Mouse (Mus musculus) forebrain, embryonic 16.5 days (tissue): Measurements from ENCODE around the gene Isy1. TPM values are rescaled to one million over a fixed set of nuclear protein-coding genes. Genes with fewer than 3 reads are reported as not detected.

Source experiments
- ATAC-seq: fragments of 200-750 bp; cut with Nextera tagmentation; 2 replicates; pipeline ENCODE4 v1.8.0; 2017; ENCODE audit warnings: mild to moderate bottlenecking, moderate library complexity
- H3K27ac ChIP-seq: fragments of 300-500 bp; sonication (generic); 2 replicates; pipeline ENCODE4 v1.5.1; 2014; ENCODE audit warnings: low read length, control low read depth
- H3K27me3 ChIP-seq: fragments of 300-500 bp; sonication (generic); replicated peaks from 2 replicates; pipeline ENCODE4 v1.6.1; 2014; ENCODE audit warnings: low read length; ENCODE audit not compliant: control insufficient read depth, insufficient read depth
- H3K36me3 ChIP-seq: fragments of 300-500 bp; sonication (generic); 2 replicates; pipeline ENCODE4 v1.6.1; 2014; ENCODE audit not compliant: control insufficient read depth, insufficient read depth
- H3K4me1 ChIP-seq: fragments of 300-500 bp; sonication (generic); replicated peaks from 2 replicates; pipeline ENCODE4 v1.6.1; 2014; ENCODE audit warnings: low read length; ENCODE audit not compliant: control insufficient read depth, insufficient read depth
- H3K4me2 ChIP-seq: fragments of 300-500 bp; sonication (generic); 2 replicates; pipeline ENCODE4 v1.6.1; 2014; ENCODE audit warnings: mild to moderate bottlenecking, low read length, control low read depth
- H3K4me3 ChIP-seq: fragments of 300-500 bp; sonication (generic); replicated peaks from 2 replicates; pipeline ENCODE4 v1.5.1; 2014; ENCODE audit warnings: mild to moderate bottlenecking, low read length, control low read depth
- H3K9ac ChIP-seq: fragments of 300-500 bp; sonication (generic); replicated peaks from 2 replicates; pipeline ENCODE4 v1.6.1; 2014; ENCODE audit warnings: low read depth, low read length, control low read depth
- H3K9me3 ChIP-seq: fragments of 300-500 bp; sonication (generic); 2 replicates; pipeline ENCODE4 v1.6.1; 2016; ENCODE audit warnings: low read length; ENCODE audit not compliant: control insufficient read depth
- WGBS: fragments of 180-500 bp; shearing (Covaris S2); extraction: QIAGEN DNeasy Blood & Tissue Kit; methylation state at CpG from one replicate; pipeline ENCODE4 v1.1.7; 2014; 5-methylcytosine and 5-hydroxymethylcytosine counted together
- polyA plus RNA-seq: library from polyadenylated mRNA; unstranded; fragments of >200 nt; fragmentation: Nextera tagmentation; extraction: Ambion mirVana; gene quantifications from 2 replicates; pipeline ENCODE4 v1.2.1, GENCODE M21; 2015

Gene Isy1
- polyA plus RNA-seq, 1 experiment from 2014 or later: 30.2 TPM

- 67% methylated on average over 3 of the region's 3 CpGs for WGBS
- no peak for ATAC-seq
- H3K9ac ChIP-seq: no peak overlapping the region
These were observed 30.1 kb downstream of the Isy1 start for GRCm38 (mm10) chr6:87808521-87808920.

GRCm38 (mm10) chr6:87807735-87808440 lies 30.7 kb downstream of the Isy1 start:
- WGBS: 88% methylated on average over 4 of the region's 4 CpGs
- Histone ChIP-seq H3K36me3 (no peaks in the 10 kb centered on the region), H3K4me2 (no peak overlapping the region), H3K4me1 (peaks cover 14% of the 10 kb centered on the region), H3K9me3 (no peaks in the 10 kb centered on the region), H3K4me3 (no peak overlapping the region), H3K27me3 (no peaks in the 10 kb centered on the region), H3K27ac (no peak overlapping the region), H3K9ac (no peak overlapping the region)
- no peak for ATAC-seq

More at GRCm38 (mm10) chr6:87808521-87808920, 30.1 kb downstream of the Isy1 start:
- H3K4me2 ChIP-seq: no peak overlapping the region
- H3K36me3 ChIP-seq: no peaks in the 10 kb centered on the region
- no peaks in the 10 kb centered on the region for H3K27me3 ChIP-seq
- H3K27ac ChIP-seq: no peak overlapping the region
- H3K4me1 ChIP-seq: peaks cover 14% of the 10 kb centered on the region
- no peaks in the 10 kb centered on the region for H3K9me3 ChIP-seq
- no peak overlapping the region for H3K4me3 ChIP-seq

- H3K27ac ChIP-seq: no peak overlapping the region
- H3K4me3 ChIP-seq: no peak overlapping the region
- peaks cover 9% of the 10 kb centered on the region for H3K4me1 ChIP-seq
- no peak overlapping the region for H3K9ac ChIP-seq
- H3K36me3 ChIP-seq: no peaks in the 10 kb centered on the region
- no peak for ATAC-seq
- no peaks in the 10 kb centered on the region for H3K27me3 ChIP-seq
- H3K9me3 ChIP-seq: no peaks in the 10 kb centered on the region
- WGBS: 49% methylated on average over 2 of the region's 2 CpGs
- H3K4me2 ChIP-seq: no peak overlapping the region
These were observed 31.7 kb downstream of the Isy1 start for GRCm38 (mm10) chr6:87806857-87807256.

- Histone ChIP-seq H3K4me3 (no peak overlapping the region), H3K4me1 (peaks cover 8% of the 10 kb centered on the region), H3K9ac (no peak overlapping the region), H3K9me3 (no peaks in the 10 kb centered on the region), H3K4me2 (no peak overlapping the region), H3K36me3 (no peaks in the 10 kb centered on the region), H3K27me3 (no peaks in the 10 kb centered on the region), H3K27ac (no peak overlapping the region)
- no peak for ATAC-seq
- 93% methylated on average over 2 of the region's 2 CpGs for WGBS
These were observed 32.6 kb downstream of the Isy1 start for GRCm38 (mm10) chr6:87806028-87806427.

GRCm38 (mm10) chr6:87805448-87805847 lies 33.1 kb downstream of the Isy1 start:
- H3K27me3 ChIP-seq: no peaks in the 10 kb centered on the region
- no peak for ATAC-seq
- H3K9ac ChIP-seq: no peak overlapping the region
- no peaks in the 10 kb centered on the region for H3K9me3 ChIP-seq
- H3K36me3 ChIP-seq: no peaks in the 10 kb centered on the region
- no peak overlapping the region for H3K27ac ChIP-seq
- no peak overlapping the region for H3K4me3 ChIP-seq
- H3K4me2 ChIP-seq: no peak overlapping the region
- WGBS: 91% methylated on average over 7 of the region's 7 CpGs
- H3K4me1 ChIP-seq: peaks cover 2% of the 10 kb centered on the region; the same call in 1 of the 2 replicates

- no peak overlapping the region for H3K27ac ChIP-seq
- H3K4me3 ChIP-seq: no peak overlapping the region
- no peaks in the 10 kb centered on the region for H3K9me3 ChIP-seq
- H3K4me2 ChIP-seq: no peak overlapping the region
- ATAC-seq: no peak
- 78% methylated on average over 7 of the region's 7 CpGs for WGBS
- no peaks in the 10 kb centered on the region for H3K36me3 ChIP-seq
- H3K9ac ChIP-seq: no peak overlapping the region
- no peaks in the 10 kb centered on the region for H3K27me3 ChIP-seq
- H3K4me1 ChIP-seq: no peaks in the 10 kb centered on the region
These were observed 33.7 kb downstream of the Isy1 start for GRCm38 (mm10) chr6:87804886-87805285.

- Histone ChIP-seq H3K4me3 (no peak overlapping the region), H3K27me3 (no peaks in the 10 kb centered on the region), H3K9ac (no peak overlapping the region), H3K27ac (no peak overlapping the region), H3K4me1 (no peaks in the 10 kb centered on the region), H3K4me2 (no peak overlapping the region), H3K9me3 (no peaks in the 10 kb centered on the region), H3K36me3 (no peaks in the 10 kb centered on the region)
- WGBS: 88% methylated on average over 1 of the region's 1 CpGs
- ATAC-seq: no peak
These were observed 34.6 kb downstream of the Isy1 start for GRCm38 (mm10) chr6:87804036-87804435.

- Histone ChIP-seq H3K36me3 (no peaks in the 10 kb centered on the region), H3K27me3 (no peaks in the 10 kb centered on the region), H3K9me3 (no peaks in the 10 kb centered on the region), H3K4me1 (no peaks in the 10 kb centered on the region), H3K4me2 (no peak overlapping the region), H3K27ac (no peak overlapping the region), H3K9ac (no peak overlapping the region), H3K4me3 (no peak overlapping the region)
- 89% methylated on average over 7 of the region's 7 CpGs for WGBS
- no peak for ATAC-seq
These were observed 36.1 kb downstream of the Isy1 start for GRCm38 (mm10) chr6:87802462-87802861.

- 93% methylated on average over 6 of the region's 6 CpGs for WGBS
- no peak for ATAC-seq
These were observed 39.0 kb downstream of the Isy1 start for GRCm38 (mm10) chr6:87799576-87799975.

GRCm38 (mm10) chr6:87797321-87797720 lies 41.3 kb downstream of the Isy1 start:
- Histone ChIP-seq H3K9me3 (no peaks in the 10 kb centered on the region), H3K9ac (no peak overlapping the region), H3K36me3 (no peaks in the 10 kb centered on the region), H3K4me1 (no peaks in the 10 kb centered on the region), H3K4me3 (no peak overlapping the region), H3K4me2 (no peak overlapping the region), H3K27me3 (no peaks in the 10 kb centered on the region), H3K27ac (no peak overlapping the region)
- 62% methylated on average over 2 of the region's 2 CpGs for WGBS
- ATAC-seq: no peak

More at GRCm38 (mm10) chr6:87799576-87799975, 39.0 kb downstream of the Isy1 start:
- Histone ChIP-seq H3K27ac (no peak overlapping the region), H3K9me3 (no peaks in the 10 kb centered on the region), H3K9ac (no peak overlapping the region), H3K4me3 (no peak overlapping the region), H3K4me1 (no peaks in the 10 kb centered on the region), H3K4me2 (no peak overlapping the region), H3K27me3 (no peaks in the 10 kb centered on the region), H3K36me3 (no peaks in the 10 kb centered on the region)
